Mouse (Mus musculus): ENCODE data around the gene Xpc. TPM values are rescaled to one million over a fixed set of nuclear protein-coding genes. Genes with fewer than 3 reads are reported as not detected.
"Not testable (repeated sequence)": the region's sequence is repeated elsewhere in the genome, so short reads cannot be mapped to it uniquely, and the experiment has no call there.

The Xpc gene
- polyA plus RNA-seq, 1 experiment from 2014 or later = 20.1 TPM

DNA sequence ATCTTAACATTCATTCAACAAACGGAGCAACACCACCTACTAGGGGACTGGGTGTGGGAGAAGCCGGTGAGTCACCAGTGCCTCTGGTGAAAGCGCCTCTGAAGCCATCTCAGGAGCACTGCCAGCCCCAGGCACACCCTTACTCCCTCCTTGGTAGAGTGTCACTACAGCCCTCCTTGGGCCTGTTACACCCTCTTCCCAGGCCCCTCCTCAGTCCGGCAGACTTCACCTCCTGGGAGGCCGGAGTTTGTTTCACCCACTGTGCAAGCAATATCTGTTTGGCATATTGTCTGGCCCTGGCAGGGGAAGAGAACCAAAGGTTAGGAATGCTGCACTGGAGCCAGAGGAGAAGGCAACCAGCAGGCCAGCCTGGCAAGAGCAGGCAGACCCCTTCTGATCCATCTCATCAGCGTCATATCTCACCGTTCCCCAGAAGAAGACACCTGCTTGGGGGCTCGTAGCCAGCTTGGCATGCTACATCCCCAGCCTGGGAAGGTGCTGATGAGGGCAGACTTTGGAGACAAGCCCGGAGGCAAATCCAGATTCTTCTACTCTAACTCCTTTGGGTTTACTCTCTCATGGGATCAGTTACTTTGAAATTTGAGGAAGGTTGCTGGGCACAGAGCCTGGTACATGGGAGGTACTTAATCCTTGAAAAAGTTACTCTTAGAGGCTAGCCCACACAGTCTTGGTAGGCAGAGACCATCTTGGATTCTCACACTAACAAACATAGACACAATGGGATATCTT, 41.1 kb downstream of the Xpc start:
- Histone ChIP-seq H3K9ac (replicated peaks; ENCODE audit: low read length) (peak overlapping the region; percentile 83), H3K4me1 (ENCODE audit: control insufficient read depth, insufficient read depth, low read length) (no peaks in the 10 kb centered on the region), H3K27ac (replicated peaks; ENCODE audit: low read depth, low read length) (no peak overlapping the region), H3K27me3 (ENCODE audit: control insufficient read depth, insufficient read depth, low read length) (no peaks in the 10 kb centered on the region), H3K4me2 (ENCODE audit: low read depth, low read length) (peak overlapping the region; percentile 70), H3K9me3 (replicated peaks; ENCODE audit: control insufficient read depth, low read length) (no peaks in the 10 kb centered on the region), H3K4me3 (ENCODE audit: low read depth, low read length) (peak overlapping the region; percentile 78), H3K36me3 (replicated peaks; ENCODE audit: control insufficient read depth, insufficient read depth, low read depth, low read length) (no peaks in the 10 kb centered on the region; the same call in 1 of the 2 replicates)
- WGBS = 57% methylated on average over 9 of the region's 9 CpGs
- DNase-seq (ENCODE audit: low spot score) (no peak), ATAC-seq (replicated peaks; ENCODE audit: insufficient number of reproducible peaks, low FRiP score, low TSS enrichment, low read depth) (no peak)

GRCm38 (mm10) chr6:91473805-91474440, 41.8 kb downstream of the Xpc start:
- Histone ChIP-seq H3K4me2 (ENCODE audit: low read depth, low read length) (peak overlapping the region; percentile 70), H3K9me3 (replicated peaks; ENCODE audit: control insufficient read depth, low read length) (no peaks in the 10 kb centered on the region), H3K4me1 (ENCODE audit: control insufficient read depth, insufficient read depth, low read length) (no peaks in the 10 kb centered on the region), H3K27ac (replicated peaks; ENCODE audit: low read depth, low read length) (no peak overlapping the region), H3K36me3 (replicated peaks; ENCODE audit: control insufficient read depth, insufficient read depth, low read depth, low read length) (no peaks in the 10 kb centered on the region; the same call in 1 of the 2 replicates), H3K4me3 (ENCODE audit: low read depth, low read length) (peak overlapping the region; percentile 78), H3K9ac (replicated peaks; ENCODE audit: low read length) (peak overlapping the region; percentile 83), H3K27me3 (ENCODE audit: control insufficient read depth, insufficient read depth, low read length) (no peaks in the 10 kb centered on the region)
- DNase-seq (ENCODE audit: low spot score) (no peak), ATAC-seq (replicated peaks; ENCODE audit: insufficient number of reproducible peaks, low FRiP score, low TSS enrichment, low read depth) (peak; percentile 40)
- WGBS = under 1% methylated on average over 27 of the region's 27 CpGs

DNA sequence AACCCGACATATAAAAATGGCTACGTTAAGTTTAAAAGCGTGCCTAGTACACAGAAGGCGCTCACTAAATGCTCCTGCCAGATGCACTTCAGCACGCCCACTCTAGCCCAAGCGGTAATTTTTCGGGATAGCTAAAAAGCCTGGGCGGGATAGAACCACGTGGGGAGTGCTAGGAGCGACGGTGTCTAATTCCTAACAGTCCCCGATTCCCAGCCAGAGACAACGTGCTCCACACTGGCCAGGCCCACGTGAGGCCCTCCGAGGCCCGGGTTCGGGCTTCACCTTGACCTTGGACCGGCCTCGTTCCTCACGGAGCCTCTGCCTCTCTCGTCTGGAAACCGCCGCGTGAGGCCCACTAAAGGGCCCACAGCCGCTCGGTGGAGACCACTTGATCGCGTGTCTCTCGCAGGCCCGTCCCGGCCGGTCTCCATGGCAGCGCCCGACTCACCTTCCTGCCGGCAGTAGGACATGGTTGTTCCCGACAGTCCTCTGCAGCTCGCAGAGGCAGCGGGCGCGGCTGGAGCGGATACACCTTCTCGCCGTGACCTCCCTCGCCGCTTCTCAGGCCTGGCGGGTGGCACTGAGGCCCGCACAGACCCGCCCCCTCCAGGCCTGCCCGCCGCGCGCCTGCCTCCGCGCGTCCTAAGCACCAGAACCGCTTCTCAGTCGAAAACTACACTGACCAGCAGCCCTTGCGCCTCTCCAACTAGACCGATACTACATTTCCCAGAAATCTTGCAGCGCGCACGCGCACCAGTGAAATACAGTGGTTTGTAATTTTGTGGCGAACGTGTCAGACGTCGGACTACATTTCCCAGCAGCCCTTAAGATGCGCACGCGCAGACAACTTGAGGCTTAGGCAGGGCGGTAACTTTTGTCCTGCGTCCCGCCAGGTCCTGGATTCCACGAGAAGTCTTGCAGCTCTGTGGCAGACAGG, 42.6 kb downstream of the Xpc start, which contains the start of the genes Chchd4 and Tmem43:
Chchd4 (minus strand) TSS at position 679 of the 937 bp plus-strand sequence.
Tmem43 (plus strand) TSS at position 836 of the 937 bp plus-strand sequence.
- DNase-seq (ENCODE audit: low spot score) (peak; percentile 100), ATAC-seq (replicated peaks; ENCODE audit: insufficient number of reproducible peaks, low FRiP score, low TSS enrichment, low read depth) (peak; percentile 96)
- H3K4me3 ChIP-seq (ENCODE audit: low read depth, low read length) = peak within 1 kb of the TSS; percentile 78
- H3K9ac ChIP-seq (replicated peaks; ENCODE audit: low read length) = peak within 1 kb of the TSS; percentile 84
- no peaks in the 10 kb centered on the region for H3K9me3 ChIP-seq (replicated peaks; ENCODE audit: control insufficient read depth, low read length)
- H3K27me3 ChIP-seq (ENCODE audit: control insufficient read depth, insufficient read depth, low read length) = no peaks in the 10 kb centered on the region
- H3K4me2 ChIP-seq (ENCODE audit: low read depth, low read length) = peak within 1 kb of the TSS; percentile 70
- no peaks in the 10 kb centered on the region for H3K4me1 ChIP-seq (ENCODE audit: control insufficient read depth, insufficient read depth, low read length)
- peak within 1 kb of the TSS; percentile 75 for H3K27ac ChIP-seq (replicated peaks; ENCODE audit: low read depth, low read length)
- under 1% methylated on average over 74 of the region's 74 CpGs for WGBS
- H3K36me3 ChIP-seq (replicated peaks; ENCODE audit: control insufficient read depth, insufficient read depth, low read depth, low read length) = no peaks in the 10 kb centered on the region

DNA sequence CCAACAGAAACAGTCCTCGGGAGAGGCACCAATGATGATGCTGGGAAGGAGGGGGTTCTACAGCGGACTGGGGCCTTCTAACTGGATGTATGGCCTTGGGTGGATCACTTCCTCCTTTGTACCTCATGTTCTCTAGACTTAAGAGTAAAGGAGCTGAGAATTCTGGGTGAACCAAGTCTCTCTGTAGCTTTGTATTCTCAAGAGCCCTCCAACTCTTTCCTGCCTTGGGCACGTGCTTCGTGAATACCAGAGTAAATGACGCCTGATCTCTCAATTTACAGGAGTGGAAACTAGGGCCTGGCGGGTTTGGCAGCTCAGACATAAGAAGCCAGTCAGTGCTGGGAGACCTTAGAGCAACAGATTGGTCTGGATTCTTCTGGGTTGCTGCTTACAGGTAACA, 43.4 kb downstream of the Xpc start:
- ATAC-seq (replicated peaks; ENCODE audit: insufficient number of reproducible peaks, low FRiP score, low TSS enrichment, low read depth) = no peak
- H3K4me2 ChIP-seq (ENCODE audit: low read depth, low read length) = peak overlapping the region; percentile 57
- peak; percentile 33 for DNase-seq (ENCODE audit: low spot score)
- H3K4me1 ChIP-seq (ENCODE audit: control insufficient read depth, insufficient read depth, low read length) = no peaks in the 10 kb centered on the region
- H3K4me3 ChIP-seq (ENCODE audit: low read depth, low read length) = peak overlapping the region; percentile 78
- H3K9ac ChIP-seq (replicated peaks; ENCODE audit: low read length) = peak overlapping the region; percentile 84
- H3K36me3 ChIP-seq (replicated peaks; ENCODE audit: control insufficient read depth, insufficient read depth, low read depth, low read length) = no peaks in the 10 kb centered on the region
- no peak overlapping the region for H3K27ac ChIP-seq (replicated peaks; ENCODE audit: low read depth, low read length)
- 31% methylated on average over 6 of the region's 6 CpGs for WGBS
- H3K27me3 ChIP-seq (ENCODE audit: control insufficient read depth, insufficient read depth, low read length) = no peaks in the 10 kb centered on the region
- no peaks in the 10 kb centered on the region for H3K9me3 ChIP-seq (replicated peaks; ENCODE audit: control insufficient read depth, low read length)

DNA sequence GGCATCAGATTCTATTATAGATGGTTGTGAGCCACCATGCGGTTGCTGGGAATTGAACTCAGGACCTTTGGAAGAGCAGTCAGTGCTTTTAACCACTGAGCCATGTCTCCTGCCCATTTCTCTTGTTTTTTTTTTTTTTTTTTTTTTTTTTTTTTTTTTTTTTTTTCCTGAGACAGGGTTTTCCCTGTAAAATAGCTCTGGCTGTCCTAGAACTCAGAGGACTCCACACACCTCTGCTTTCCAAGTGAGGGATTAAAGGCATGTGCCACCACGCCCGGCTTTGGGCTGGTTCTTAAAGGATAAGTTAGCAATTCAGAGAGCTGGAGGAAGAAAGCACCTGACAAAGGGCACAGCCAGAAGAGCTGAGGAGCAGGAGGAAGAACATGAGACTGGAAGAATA, 44.3 kb downstream of the Xpc start:
- not testable (repeated sequence) for ATAC-seq (replicated peaks; ENCODE audit: insufficient number of reproducible peaks, low FRiP score, low TSS enrichment, low read depth); H3K36me3 ChIP-seq (replicated peaks; ENCODE audit: control insufficient read depth, insufficient read depth, low read depth, low read length); H3K27ac ChIP-seq (replicated peaks; ENCODE audit: low read depth, low read length); H3K9ac ChIP-seq (replicated peaks; ENCODE audit: low read length); H3K9me3 ChIP-seq (replicated peaks; ENCODE audit: control insufficient read depth, low read length); H3K4me3 ChIP-seq (ENCODE audit: low read depth, low read length); H3K4me1 ChIP-seq (ENCODE audit: control insufficient read depth, insufficient read depth, low read length); H3K4me2 ChIP-seq (ENCODE audit: low read depth, low read length); DNase-seq (ENCODE audit: low spot score); H3K27me3 ChIP-seq (ENCODE audit: control insufficient read depth, insufficient read depth, low read length)
- 94% methylated on average over 3 of the region's 3 CpGs for WGBS

DNA sequence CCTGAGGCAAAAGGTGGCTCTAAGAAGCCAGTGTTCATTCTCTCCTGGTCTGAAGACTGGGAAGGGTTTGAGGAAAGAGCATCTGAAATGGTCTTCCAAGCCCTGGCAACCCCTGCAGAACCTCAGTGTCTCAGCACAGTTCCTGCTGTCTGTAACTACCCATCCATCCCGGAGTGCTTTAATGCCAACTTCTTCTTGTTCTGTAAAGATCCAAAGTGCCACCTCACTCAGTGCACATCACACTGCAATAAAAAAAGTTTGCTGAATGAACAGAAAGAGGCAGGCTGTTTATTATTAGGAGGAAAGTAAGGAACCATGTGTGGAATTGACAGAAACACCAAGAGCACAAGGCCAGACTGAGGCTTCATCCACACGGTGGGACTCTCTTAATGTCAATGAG, 45.0 kb downstream of the Xpc start:
- ATAC-seq (replicated peaks; ENCODE audit: insufficient number of reproducible peaks, low FRiP score, low TSS enrichment, low read depth) (no peak), DNase-seq (ENCODE audit: low spot score) (no peak)
- no peaks in the 10 kb centered on the region; the same call in 1 of the 2 replicates for H3K36me3 ChIP-seq (replicated peaks; ENCODE audit: control insufficient read depth, insufficient read depth, low read depth, low read length)
- H3K27me3 ChIP-seq (ENCODE audit: control insufficient read depth, insufficient read depth, low read length) = no peaks in the 10 kb centered on the region
- H3K4me2 ChIP-seq (ENCODE audit: low read depth, low read length) = no peak overlapping the region
- H3K27ac ChIP-seq (replicated peaks; ENCODE audit: low read depth, low read length) = no peak overlapping the region
- H3K9ac ChIP-seq (replicated peaks; ENCODE audit: low read length) = no peak overlapping the region
- no peaks in the 10 kb centered on the region for H3K9me3 ChIP-seq (replicated peaks; ENCODE audit: control insufficient read depth, low read length)
- H3K4me3 ChIP-seq (ENCODE audit: low read depth, low read length) = no peak overlapping the region
- 79% methylated on average over 2 of the region's 2 CpGs for WGBS
- no peaks in the 10 kb centered on the region for H3K4me1 ChIP-seq (ENCODE audit: control insufficient read depth, insufficient read depth, low read length)

DNA sequence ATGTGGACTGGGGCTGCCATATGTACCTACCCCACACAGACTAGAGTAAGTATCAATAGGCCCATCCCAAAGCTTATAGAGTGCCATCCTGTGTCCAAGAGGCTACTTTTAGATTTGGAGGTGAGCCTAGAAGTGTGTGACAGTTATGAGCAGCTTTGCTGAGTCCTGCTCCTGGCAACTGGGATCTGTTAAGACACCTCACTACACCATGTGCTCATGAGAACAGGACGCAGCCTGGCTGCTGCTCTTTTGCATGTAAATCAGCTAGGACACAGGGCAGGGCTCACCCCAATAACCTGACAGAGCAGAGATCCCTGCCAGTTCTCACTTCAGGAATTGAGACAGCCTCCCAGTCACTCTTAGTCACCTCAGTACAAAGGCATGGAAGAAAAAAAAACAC, 48.6 kb downstream of the Xpc start:
- Histone ChIP-seq H3K36me3 (replicated peaks; ENCODE audit: control insufficient read depth, insufficient read depth, low read depth, low read length) (no peaks in the 10 kb centered on the region; the same call in 1 of the 2 replicates), H3K4me3 (ENCODE audit: low read depth, low read length) (no peak overlapping the region), H3K27me3 (ENCODE audit: control insufficient read depth, insufficient read depth, low read length) (no peaks in the 10 kb centered on the region), H3K4me1 (ENCODE audit: control insufficient read depth, insufficient read depth, low read length) (no peaks in the 10 kb centered on the region), H3K4me2 (ENCODE audit: low read depth, low read length) (no peak overlapping the region), H3K9ac (replicated peaks; ENCODE audit: low read length) (no peak overlapping the region), H3K9me3 (replicated peaks; ENCODE audit: control insufficient read depth, low read length) (no peaks in the 10 kb centered on the region), H3K27ac (replicated peaks; ENCODE audit: low read depth, low read length) (no peak overlapping the region)
- DNase-seq (ENCODE audit: low spot score) = no peak
- ATAC-seq (replicated peaks; ENCODE audit: insufficient number of reproducible peaks, low FRiP score, low TSS enrichment, low read depth) = no peak
- 80% methylated on average over 1 of the region's 1 CpGs for WGBS
